Mouse (Mus musculus) E14TG2a.4 (cell line): ENCODE data around the gene Rasgrf2.

Experiments
- CTCF ChIP-seq: conservative IDR thresholded peaks from 2 replicates; pipeline ENCODE4 v1.5.1; 2014; ENCODE audit warnings: low read length
- NANOG ChIP-seq: IDR thresholded peaks from 2 replicates; pipeline ENCODE4 v1.6.1; 2014; ENCODE audit warnings: borderline replicate concordance, low read length, mixed read lengths

DNA sequence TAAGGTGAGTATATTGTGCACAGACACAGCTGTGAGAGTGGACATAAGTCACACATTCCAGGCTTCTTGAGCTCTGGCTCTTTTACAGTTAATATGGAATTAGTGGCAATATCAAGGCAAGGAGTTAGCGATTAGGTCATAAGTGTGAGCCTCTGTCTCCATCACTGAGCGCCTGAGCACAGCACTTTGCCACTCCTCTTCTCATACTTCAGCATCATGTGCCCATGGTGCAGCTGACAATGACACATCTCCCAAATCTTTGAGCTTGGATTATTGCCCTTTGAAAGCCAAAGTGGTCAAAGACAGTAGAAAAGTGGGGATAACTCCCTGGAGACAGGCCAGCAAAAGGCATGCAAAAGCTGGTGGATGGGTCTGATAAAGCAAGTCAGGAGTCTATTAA is 175.8 kb downstream of the Rasgrf2 start:
- TF ChIP-seq CTCF (no peak), NANOG (no peak)
